Mouse (Mus musculus): ENCODE measurements around the gene Tppp2. TPM values are rescaled to one million over a fixed set of nuclear protein-coding genes. Genes with fewer than 3 reads are reported as not detected.
A peak's percentile ranks its signal among the peaks of the same experiment; 100 is the strongest.

Gene Tppp2
- polyA plus RNA-seq, 1 experiment from 2014 or later = not detected

DNA sequence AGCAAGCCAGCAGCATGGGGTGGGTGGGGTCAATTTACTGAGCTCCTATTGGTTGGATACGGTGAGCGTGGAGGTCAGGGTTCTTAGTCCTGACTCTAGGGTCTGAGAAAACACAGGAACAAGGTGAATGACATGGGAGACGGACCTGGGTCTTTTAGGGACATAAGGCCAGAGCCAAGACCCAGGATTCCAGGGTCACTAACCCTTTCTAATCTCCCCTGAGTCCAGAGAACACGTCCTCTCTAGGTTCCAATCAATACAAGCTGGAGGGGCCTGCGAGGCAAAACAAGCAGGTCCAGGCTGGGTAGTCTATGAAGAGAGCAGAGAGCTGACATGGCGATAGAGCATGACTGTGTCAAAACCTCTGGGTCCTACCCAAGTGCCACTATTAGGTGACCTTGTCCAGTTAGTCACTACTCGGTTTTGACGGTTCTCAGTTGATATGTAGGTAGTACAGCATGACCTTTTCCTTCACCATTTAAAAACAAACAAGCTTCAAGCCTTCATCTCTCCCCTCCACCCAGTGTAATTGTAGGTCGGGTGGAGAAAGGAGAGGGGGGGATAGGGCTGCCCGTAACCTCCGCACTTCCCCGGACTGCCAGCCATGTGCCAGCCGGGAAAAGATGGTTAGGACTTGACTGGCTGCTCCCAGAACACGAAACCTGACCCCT is 5.7 kb upstream of the Tppp2 start:
- H3K9ac ChIP-seq = peak overlapping the region; percentile 64
- H3K36me3 ChIP-seq (ENCODE audit: insufficient read depth) = no peaks in the 10 kb centered on the region
- 12% methylated on average over 14 of the region's 14 CpGs for WGBS
- H3K4me1 ChIP-seq (ENCODE audit: insufficient read depth) = peaks cover 6% of the 10 kb centered on the region
- H3K27ac ChIP-seq (ENCODE audit: low read depth) = no peak overlapping the region; the same call in 1 of the 2 replicates
- no peaks in the 10 kb centered on the region for H3K27me3 ChIP-seq (ENCODE audit: insufficient read depth, low read length)
- ATAC-seq (ENCODE audit: insufficient read depth) (peak; percentile 18; the same call in 1 of the 2 replicates), DNase-seq (no peak)
- H3K4me2 ChIP-seq = peak overlapping the region; percentile 100
- H3K4me3 ChIP-seq (ENCODE audit: low read depth, low read length) = peak overlapping the region; percentile 57
- no peak for TF ChIP-seq CTCF (IDR thresholded peaks at IDR 0.05; ENCODE audit: low read depth)
- no peaks in the 10 kb centered on the region for H3K9me3 ChIP-seq (ENCODE audit: low read depth, low read length)

DNA sequence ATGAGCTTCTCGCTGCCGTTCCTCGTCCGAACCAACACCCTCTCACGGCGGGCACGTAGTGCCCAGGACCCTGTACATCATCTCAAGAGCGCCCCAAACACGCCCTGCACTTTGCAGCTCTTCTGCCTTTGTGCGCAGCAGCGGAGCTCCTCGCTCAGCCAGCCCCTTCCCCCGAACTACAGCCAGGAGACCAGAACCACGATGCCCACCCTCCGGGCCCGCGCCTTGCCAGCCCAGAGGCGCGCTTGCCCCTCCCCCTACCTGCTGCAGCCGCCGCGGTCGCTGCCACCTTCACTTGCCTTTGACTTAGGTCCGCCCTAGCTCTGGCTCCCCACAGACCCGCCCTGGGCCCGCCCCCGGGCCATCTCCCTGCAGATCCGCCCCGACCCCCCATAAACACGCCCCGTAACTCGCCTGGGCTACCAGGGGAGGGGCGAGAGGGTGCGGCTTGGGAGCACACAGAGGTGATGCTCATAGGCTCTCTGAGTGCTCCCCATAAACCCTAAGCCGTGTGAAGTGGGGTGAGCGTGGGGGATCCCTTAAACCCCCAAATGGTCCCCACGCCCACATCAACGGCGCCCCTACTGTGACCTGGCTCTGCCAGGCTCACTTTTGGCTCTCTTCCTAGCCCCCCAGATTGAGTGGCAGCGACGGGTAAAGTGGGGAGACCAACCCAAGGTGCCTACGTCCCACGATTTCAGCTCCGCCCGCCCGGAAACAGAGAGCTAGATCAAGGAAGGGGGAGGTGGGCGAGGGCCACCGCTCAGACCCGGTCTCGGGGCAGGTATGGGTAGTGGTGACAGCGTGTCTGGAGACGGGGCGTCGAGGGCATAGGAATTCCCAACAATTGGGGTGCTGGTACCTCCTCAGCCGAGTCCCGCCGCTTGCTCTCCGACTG is 4.9 kb upstream of the Tppp2 start:
- DNase-seq (peak; percentile 78), ATAC-seq (ENCODE audit: insufficient read depth) (peak; percentile 91)
- no peaks in the 10 kb centered on the region for H3K36me3 ChIP-seq (ENCODE audit: insufficient read depth)
- no peaks in the 10 kb centered on the region for H3K27me3 ChIP-seq (ENCODE audit: insufficient read depth, low read length)
- under 1% methylated on average over 58 of the region's 58 CpGs for WGBS
- H3K9me3 ChIP-seq (ENCODE audit: low read depth, low read length) = no peaks in the 10 kb centered on the region
- TF ChIP-seq CTCF (IDR thresholded peaks at IDR 0.05; ENCODE audit: low read depth) = no peak
- peak overlapping the region; percentile 64 for H3K9ac ChIP-seq
- H3K4me2 ChIP-seq = peak overlapping the region; percentile 100
- H3K4me3 ChIP-seq (ENCODE audit: low read depth, low read length) = peak overlapping the region; percentile 57
- H3K4me1 ChIP-seq (ENCODE audit: insufficient read depth) = peaks cover 6% of the 10 kb centered on the region
- peak overlapping the region; percentile 78 for H3K27ac ChIP-seq (ENCODE audit: low read depth)

DNA sequence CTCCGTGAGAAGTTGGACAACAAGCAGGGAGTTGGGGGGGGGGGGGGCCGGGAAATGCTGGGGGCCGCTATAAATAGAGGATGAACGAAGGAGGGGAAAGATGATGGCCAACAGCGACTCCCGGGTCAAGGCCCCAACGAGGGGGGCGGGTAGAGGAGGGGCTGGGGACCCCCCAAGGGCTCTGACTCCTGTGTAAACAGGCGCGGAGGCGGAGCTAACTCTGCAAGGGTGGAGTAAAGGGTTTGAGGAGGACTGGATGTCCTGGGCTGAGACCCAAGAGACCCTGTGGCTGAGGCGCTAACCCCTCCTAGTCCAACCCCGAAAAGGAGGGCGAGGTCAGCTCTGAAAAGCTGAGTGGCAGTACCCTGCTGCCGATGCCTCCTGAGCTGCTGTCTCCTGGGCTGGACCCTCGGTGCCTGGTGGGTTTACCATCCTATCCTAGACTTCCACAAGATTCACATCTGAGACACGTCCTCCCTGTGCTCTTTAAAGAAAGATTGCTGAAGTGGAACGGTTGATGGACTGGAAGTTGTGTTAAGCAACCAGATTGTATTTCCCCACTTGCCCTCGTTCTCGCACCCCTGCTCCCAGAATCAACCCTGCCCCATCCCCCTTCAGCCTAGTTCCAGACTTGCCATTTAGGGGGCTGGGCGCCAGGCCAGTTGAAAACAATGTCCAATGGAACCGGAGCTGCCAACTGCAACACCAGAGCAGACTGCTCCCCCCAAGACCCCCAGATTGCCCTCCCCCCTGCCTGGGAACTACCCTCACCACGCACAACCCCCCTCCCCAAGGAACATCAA is 4.1 kb upstream of the Tppp2 start, which contains the start of gene Ndrg2:
Gene Ndrg2, minus strand, starts transcription at position 199 of the 803 bp plus-strand sequence.
- Histone ChIP-seq H3K36me3 (ENCODE audit: insufficient read depth) (no peaks in the 10 kb centered on the region), H3K27ac (ENCODE audit: low read depth) (peak within 1 kb of the TSS; percentile 78), H3K27me3 (ENCODE audit: insufficient read depth, low read length) (no peaks in the 10 kb centered on the region), H3K9ac (peak within 1 kb of the TSS; percentile 64), H3K4me2 (peak within 1 kb of the TSS; percentile 100), H3K4me3 (ENCODE audit: low read depth, low read length) (peak within 1 kb of the TSS; percentile 57), H3K9me3 (ENCODE audit: low read depth, low read length) (no peaks in the 10 kb centered on the region), H3K4me1 (ENCODE audit: insufficient read depth) (peaks cover 6% of the 10 kb centered on the region)
- ATAC-seq (ENCODE audit: insufficient read depth) = peak; percentile 75
- WGBS = 4% methylated on average over 21 of the region's 23 CpGs
- TF ChIP-seq CTCF (IDR thresholded peaks at IDR 0.05; ENCODE audit: low read depth) = no peak
- peak; percentile 79 for DNase-seq

DNA sequence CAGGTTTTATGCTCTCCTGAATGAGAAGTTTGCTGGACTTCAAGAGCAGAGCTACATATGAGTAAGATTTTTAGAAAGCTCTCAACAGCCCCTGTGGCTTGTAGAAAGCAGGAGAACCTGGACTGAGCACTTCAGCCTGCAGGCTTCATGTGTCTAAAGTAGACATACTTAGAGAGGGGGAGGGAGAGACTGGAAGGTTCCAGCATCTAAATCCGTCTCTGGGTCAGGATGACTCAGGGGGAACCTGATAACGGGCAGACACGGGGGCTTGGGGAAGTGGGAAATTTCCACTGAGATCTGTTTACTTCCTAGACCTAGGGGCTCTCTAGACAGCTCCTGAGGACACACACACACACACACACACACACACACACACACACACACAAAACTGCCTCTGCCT is 3.2 kb upstream of the Tppp2 start:
- Histone ChIP-seq H3K4me2 (no peak overlapping the region), H3K9ac (no peak overlapping the region), H3K27me3 (ENCODE audit: insufficient read depth, low read length) (no peaks in the 10 kb centered on the region), H3K4me3 (ENCODE audit: low read depth, low read length) (no peak overlapping the region), H3K9me3 (ENCODE audit: low read depth, low read length) (no peaks in the 10 kb centered on the region), H3K4me1 (ENCODE audit: insufficient read depth) (peaks cover 6% of the 10 kb centered on the region), H3K27ac (ENCODE audit: low read depth) (0 out of 2 replicates have a peak overlapping the region, but pooled peaks have one; percentile 22), H3K36me3 (ENCODE audit: insufficient read depth) (no peaks in the 10 kb centered on the region)
- no peak for DNase-seq
- WGBS = 12% methylated on average over 3 of the region's 3 CpGs
- TF ChIP-seq CTCF (IDR thresholded peaks at IDR 0.05; ENCODE audit: low read depth) = no peak
- ATAC-seq (ENCODE audit: insufficient read depth) = no peak

DNA sequence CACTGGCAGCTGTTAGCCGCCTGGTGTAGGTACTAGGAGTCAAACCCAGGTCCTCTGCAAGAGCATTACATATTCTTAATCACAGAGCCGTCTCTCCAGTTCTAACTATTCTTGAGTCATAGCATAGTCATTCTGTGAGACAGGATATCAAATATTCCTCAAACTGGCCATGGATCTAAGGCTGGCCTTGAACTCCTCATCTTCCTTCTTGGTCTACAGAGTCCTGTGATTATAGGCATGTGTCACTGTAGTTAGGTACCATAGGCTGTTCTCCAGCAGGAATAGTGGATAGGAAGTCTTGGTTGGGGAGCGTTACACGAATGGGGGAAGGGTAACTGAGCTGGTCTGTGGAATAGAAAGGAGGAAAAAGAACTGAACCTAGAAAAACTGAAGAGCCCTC is 1.7 kb upstream of the Tppp2 start:
- no peaks in the 10 kb centered on the region for H3K27me3 ChIP-seq (ENCODE audit: insufficient read depth, low read length)
- no peak overlapping the region for H3K27ac ChIP-seq (ENCODE audit: low read depth)
- WGBS = 78% methylated on average over 4 of the region's 4 CpGs
- H3K4me3 ChIP-seq (ENCODE audit: low read depth, low read length) = no peak overlapping the region
- no peaks in the 10 kb centered on the region for H3K36me3 ChIP-seq (ENCODE audit: insufficient read depth)
- peaks cover 6% of the 10 kb centered on the region for H3K4me1 ChIP-seq (ENCODE audit: insufficient read depth)
- DNase-seq = no peak
- no peaks in the 10 kb centered on the region for H3K9me3 ChIP-seq (ENCODE audit: low read depth, low read length)
- no peak for TF ChIP-seq CTCF (IDR thresholded peaks at IDR 0.05; ENCODE audit: low read depth)
- no peak for ATAC-seq (ENCODE audit: insufficient read depth)
- H3K4me2 ChIP-seq = no peak overlapping the region
- no peak overlapping the region for H3K9ac ChIP-seq

DNA sequence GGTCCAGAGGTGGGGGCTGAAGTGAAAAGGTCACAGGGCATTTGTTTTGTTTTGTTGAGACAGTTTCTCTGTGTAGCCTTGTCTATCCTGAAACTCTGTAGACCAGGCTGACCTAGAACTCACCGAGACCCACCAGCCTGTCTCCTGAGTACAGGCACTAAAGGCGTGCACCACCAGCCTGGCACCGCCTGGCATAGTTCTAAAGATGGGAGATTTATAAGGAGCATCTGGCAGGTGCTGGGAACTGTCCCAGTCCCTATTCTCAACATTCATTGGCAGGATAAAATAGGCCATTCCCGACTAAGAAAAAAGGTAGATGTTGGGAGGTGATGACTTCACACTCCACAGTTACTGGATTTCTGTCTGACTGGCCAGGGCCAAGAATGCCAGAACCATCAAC is 741 bp downstream of the Tppp2 start:
- DNase-seq = no peak
- H3K27ac ChIP-seq (ENCODE audit: low read depth) = no peak overlapping the region
- 76% methylated on average over 4 of the region's 4 CpGs for WGBS
- H3K4me3 ChIP-seq (ENCODE audit: low read depth, low read length) = no peak overlapping the region
- no peak overlapping the region for H3K9ac ChIP-seq
- H3K27me3 ChIP-seq (ENCODE audit: insufficient read depth, low read length) = no peaks in the 10 kb centered on the region
- H3K4me2 ChIP-seq = no peak overlapping the region
- ATAC-seq (ENCODE audit: insufficient read depth) = no peak
- no peak for TF ChIP-seq CTCF (IDR thresholded peaks at IDR 0.05; ENCODE audit: low read depth)
- peaks cover 14% of the 10 kb centered on the region for H3K4me1 ChIP-seq (ENCODE audit: insufficient read depth)
- no peaks in the 10 kb centered on the region for H3K36me3 ChIP-seq (ENCODE audit: insufficient read depth)
- H3K9me3 ChIP-seq (ENCODE audit: low read depth, low read length) = no peaks in the 10 kb centered on the region
